Mouse (Mus musculus) common myeloid progenitor, adult 5-6 weeks (primary cell): ENCODE measurements around the gene Erc2. TPM values are rescaled to one million over a fixed set of nuclear protein-coding genes. Genes with fewer than 3 reads are reported as not detected.

ENCODE experiments used
- ATAC-seq: replicated peaks from 2 replicates; pipeline ENCODE4 v1.8.0; 2016; ENCODE audit warnings: low read depth, mild to moderate bottlenecking, moderate TSS enrichment, inconsistent platforms; ENCODE audit not compliant: poor library complexity, severe bottlenecking
- total RNA-seq: library from RNA; stranded (forward); fragments of 200-1000, 187-1606 nt; gene quantifications from 2 replicates; pipeline ENCODE4 v1.2.3, GENCODE M21; 2017

The Erc2 gene
- total RNA-seq, 1 experiment from 2014 or later: not detected

GRCm38 (mm10) chr14:27889650-27890049 is 267.4 kb downstream of the Erc2 start:
- ATAC-seq: peak; percentile 100

DNA sequence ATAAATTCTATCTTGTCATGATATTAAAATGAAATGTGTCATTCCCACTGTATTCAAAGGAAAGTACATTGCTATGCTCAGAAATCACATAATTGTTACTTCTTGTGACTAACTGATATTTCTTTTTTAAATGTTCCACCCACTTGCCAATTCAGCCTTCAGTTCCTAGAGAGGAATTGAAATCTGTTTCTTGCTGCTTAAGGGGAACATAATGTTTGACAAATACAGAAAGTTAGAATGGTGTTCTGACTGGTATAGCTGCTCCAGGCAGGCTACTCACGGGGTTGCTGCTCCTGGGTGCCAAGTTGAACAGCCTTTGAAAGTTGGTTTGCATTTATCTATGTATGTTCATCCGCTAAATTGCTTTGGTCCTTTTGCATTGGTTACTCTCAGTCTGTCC is 270.2 kb downstream of the Erc2 start:
- ATAC-seq: no peak

GRCm38 (mm10) chr14:27901772-27902171 is 279.5 kb downstream of the Erc2 start:
- no peak for ATAC-seq

DNA sequence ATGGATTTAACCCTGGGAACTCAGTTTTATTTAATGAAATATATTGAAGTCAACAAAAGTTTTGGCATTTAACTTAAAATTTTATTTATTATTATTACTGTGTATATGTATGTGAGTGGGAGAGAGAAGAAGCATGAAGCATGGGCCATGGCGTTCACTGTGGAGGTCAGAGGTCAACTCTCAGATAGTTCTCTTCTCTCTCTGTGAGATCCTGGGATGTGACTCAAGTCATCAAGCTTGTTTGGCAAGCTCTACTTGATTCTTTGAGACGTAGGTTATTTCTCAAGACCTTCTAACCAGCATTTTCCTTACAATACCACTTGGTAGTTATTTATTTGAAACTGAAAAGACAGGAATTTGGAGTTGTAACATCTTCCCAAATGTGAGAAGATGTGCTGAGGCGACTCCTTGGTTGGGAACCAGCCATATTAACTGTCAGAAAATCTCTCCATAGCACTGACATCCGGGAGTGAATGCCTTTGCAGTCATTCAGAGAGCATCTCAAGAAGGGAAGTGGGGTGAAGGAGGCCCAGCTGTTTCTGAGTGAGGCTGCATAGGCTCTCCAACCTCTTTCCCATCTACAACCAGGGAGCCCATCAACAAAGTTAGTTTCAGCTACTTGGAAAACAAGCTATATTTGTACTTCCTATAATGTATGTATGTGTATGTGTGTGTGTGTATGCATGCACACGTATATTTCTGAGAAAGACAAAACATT is 299.6 kb downstream of the Erc2 start:
- ATAC-seq: no peak

DNA sequence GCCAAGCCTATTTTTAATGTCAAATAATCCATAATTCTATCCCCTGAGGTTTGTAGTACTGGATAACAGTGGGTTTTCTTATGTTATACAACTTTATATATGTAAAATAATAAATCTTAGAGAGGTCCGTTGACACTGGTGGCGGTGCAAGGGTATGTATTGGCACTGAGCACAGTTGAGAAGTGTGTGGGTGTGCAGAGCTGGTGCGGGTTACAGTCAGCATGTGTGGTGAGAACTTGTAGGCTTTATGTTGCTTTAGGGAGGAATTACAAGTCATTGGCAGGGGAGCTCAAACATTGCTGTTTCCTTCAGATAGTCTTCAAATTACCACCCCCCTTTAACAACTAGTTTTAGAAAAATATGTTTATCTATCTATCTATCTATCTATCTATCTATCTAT is 305.1 kb downstream of the Erc2 start:
- ATAC-seq: no peak

GRCm38 (mm10) chr14:27933533-27933932 is 311.3 kb downstream of the Erc2 start:
- no peak for ATAC-seq

- no peak for ATAC-seq
Observed at GRCm38 (mm10) chr14:27935714-27936113, 313.5 kb downstream of the Erc2 start.

DNA sequence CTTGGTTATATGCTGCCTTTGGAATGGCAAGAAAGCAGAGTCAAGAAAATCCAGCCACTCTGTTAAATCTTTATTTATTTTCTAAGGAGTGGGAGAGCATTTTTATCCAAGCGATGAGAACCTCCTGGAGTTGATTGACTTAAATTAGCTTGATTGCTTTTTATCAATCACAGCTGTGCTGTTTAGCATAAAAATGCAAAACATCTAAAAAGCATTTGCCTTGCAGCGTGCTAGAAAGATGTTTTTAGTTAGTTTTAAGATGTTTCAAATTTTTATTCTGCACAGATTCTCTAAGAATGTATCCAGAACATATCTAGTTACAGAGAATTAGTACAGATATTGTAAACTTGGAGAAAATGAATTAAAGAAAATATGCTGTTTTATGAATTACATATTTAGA is 315.7 kb downstream of the Erc2 start:
- ATAC-seq: no peak

DNA sequence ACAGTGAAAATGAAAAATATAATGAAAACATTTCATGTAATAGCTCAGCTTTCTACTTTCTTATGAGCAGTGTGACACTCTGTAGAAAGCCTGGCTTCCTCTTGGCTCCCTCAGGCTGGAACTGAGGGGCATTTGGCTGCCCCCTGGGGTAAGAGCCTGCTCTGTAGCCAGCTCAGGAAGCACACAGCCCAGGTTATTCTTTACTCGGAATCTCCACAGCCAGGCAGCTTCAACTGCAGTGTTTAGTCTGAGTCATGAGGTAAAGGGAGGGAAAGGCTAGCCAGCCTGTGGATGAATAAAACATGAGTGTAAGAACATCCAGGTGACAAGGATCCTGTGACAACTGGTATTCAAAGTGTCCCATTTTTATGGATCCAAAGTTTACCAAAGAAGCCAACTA is 323.0 kb downstream of the Erc2 start:
- no peak for ATAC-seq

DNA sequence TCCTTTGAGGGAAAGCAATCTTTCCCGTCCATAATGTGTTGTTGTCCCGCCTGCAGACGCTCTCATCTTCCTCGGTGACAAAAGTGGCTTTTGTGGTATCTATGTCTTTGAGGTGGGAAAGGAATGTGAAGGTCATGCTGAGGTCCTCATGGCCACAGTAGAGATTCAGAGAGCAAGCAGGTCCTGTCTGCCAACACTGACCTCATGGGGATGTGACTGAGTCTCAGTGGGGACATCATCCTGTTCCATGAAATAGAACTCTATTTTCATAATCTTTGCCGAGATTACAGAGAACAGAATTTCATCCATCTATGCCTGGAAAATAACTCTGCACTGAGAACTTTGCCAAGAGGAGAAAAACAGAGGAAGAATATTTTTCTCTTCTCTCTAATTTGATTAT is 324.0 kb downstream of the Erc2 start:
- no peak for ATAC-seq

- ATAC-seq: peak; percentile 50; the same call in 1 of the 2 replicates
Observed at GRCm38 (mm10) chr14:27948391-27948790, 326.2 kb downstream of the Erc2 start.

- no peak for ATAC-seq
Observed at GRCm38 (mm10) chr14:27953814-27954213, 331.6 kb downstream of the Erc2 start.

DNA sequence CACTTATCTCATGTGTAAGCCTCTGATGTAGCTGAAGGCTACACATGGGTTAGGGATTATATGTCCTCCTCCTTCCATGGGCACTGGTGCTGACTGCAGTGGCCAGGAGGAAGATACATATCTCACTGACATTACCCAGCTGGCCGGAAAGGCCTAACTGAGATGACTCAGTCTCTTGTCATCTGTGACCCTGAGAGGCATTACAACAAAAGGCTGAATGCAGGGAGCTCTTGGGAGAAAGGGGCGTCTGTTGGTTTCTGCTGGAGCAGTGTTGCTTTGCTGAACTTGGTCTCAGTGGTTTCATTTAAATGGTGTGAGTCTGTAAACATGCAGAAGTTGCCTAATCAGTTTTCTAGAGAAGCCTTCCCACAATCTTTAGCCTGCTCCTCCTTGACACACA is 334.6 kb downstream of the Erc2 start:
- ATAC-seq: no peak

DNA sequence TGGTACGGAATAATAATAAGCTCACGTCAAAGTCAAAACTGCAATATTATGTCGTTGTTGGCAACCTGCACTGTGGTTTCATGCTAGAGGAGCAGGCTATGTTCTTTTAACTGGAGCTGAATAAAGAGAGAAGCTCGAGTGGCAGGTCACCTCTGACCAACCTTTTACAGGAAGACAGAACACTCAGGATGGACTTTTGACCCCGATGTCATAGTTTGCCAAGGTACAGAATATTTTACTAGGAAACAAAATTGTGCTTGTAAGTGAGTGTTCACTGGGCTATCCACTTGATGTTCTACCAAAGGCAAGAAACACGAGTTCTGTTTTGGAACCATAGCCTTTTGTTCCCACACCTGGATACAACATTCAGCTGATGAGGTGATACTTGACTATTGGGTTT is 351.5 kb downstream of the Erc2 start:
- no peak for ATAC-seq

DNA sequence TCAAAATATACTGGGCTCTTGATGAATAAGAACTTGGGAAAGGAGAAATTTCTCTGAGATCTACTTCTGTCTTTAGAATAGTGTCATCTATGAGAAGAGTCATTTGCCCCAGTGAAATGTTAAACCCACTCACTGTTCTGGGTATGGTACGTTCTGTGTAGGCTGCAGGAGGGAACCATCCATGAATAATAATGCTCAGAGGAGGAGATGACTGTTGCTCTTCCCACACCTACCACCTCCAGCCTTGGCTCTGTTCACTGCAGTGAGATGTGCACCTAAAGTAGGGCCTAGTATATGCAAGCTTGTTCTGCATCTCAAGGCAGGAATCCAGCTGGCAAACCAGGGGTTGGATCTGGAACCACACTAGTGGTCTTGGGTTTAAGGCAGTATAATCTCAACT is 353.4 kb downstream of the Erc2 start:
- no peak for ATAC-seq

GRCm38 (mm10) chr14:27984758-27985157 is 362.5 kb downstream of the Erc2 start:
- ATAC-seq: no peak

GRCm38 (mm10) chr14:27985201-27985600 is 363.0 kb downstream of the Erc2 start:
- ATAC-seq: no peak

DNA sequence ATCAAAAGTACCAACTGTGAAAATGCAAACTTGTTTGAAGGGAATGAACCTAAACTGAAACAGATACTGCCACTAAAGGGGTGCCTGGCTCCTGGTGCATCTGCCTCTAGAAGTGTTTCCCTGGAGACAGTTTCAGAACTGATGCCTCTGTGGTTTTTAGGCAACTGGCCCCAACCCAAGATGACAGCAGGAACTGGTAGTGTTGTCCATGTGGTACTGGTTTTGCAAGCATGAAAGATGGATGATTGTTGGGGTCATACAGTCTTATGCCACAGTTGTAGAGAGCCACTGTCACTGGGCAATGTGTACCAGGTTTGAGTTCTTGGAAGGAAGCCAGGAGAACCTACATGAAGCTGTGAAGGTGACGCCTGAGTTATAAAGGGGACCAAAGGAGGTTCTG is 365.2 kb downstream of the Erc2 start:
- no peak for ATAC-seq

- no peak for ATAC-seq
Observed at GRCm38 (mm10) chr14:27998551-27998950, 376.3 kb downstream of the Erc2 start.

- 0 out of 2 replicates have a peak, but pooled peaks have one; percentile 32 for ATAC-seq
Observed at GRCm38 (mm10) chr14:28004023-28004422, 381.8 kb downstream of the Erc2 start.

- no peak for ATAC-seq
Observed at GRCm38 (mm10) chr14:28010536-28011280, 388.5 kb downstream of the Erc2 start.

- no peak for ATAC-seq
Observed at GRCm38 (mm10) chr14:28023199-28023598, 401.0 kb downstream of the Erc2 start.
